Mouse (Mus musculus): ENCODE measurements around the gene Ccdc84. TPM values are rescaled to one million over a fixed set of nuclear protein-coding genes. Genes with fewer than 3 reads are reported as not detected.
A peak's percentile ranks its signal among the peaks of the same experiment; 100 is the strongest.

Gene Ccdc84
- total and polyA plus RNA-seq, 3 experiments, result 18.0 to 18.7 TPM; not detected in 1

DNA sequence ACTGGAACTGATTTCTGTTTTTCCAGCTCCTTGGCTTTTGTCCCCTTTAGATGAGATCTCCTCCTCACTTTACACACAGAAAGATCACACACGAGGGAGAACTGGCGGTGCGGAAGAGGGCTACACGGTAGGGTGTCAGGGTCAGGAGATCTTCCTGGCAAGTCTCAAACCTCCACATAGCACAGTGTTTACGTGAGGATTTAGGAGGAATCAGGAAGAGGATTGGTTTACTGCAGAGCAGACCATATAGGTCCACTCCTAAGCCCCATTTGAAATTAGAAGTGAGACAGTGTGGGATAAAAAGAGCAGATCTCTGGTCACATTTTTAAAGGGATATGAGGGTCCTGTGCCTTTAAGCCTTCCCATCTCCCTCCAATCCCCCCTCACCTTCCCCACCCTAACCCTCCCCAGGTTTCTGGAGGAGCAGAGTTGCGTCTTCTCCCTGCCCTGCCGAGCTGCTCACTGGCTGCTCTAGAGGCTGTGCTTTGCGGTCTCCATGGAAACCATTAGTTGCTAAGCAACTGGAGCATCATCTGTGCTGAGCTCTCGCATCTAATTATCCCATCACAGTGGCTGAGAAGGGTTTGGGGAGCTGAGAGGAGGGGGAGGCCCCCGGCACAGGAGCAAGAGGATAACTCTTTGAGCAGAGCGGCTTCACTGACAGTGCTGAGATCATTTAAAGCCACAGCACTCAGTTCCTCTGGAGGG lies 38.8 kb upstream of the Ccdc84 start:
- H3K4me3 ChIP-seq (ENCODE audit: control insufficient read depth in 1 of 2, insufficient read depth in 1 of 2, low read depth in 2 of 2, low read length in 2 of 2), result no peak overlapping the region
- no peak overlapping the region for H3K27ac ChIP-seq (ENCODE audit: control insufficient read depth, low read depth, low read length)
- TF ChIP-seq ZNF384 (IDR thresholded peaks at IDR 0.05; ENCODE audit: low read depth, low read length) (no peak), HCFC1 (IDR thresholded peaks at IDR 0.05; ENCODE audit: low read depth, low read length) (no peak), EP300 (IDR thresholded peaks at IDR 0.05; ENCODE audit: low read depth in 1 of 2, low read length in 2 of 2) (no peak), USF1 (IDR thresholded peaks at IDR 0.05; ENCODE audit: low read depth, low read length) (no peak), POLR2AphosphoS5 (IDR thresholded peaks at IDR 0.05; ENCODE audit: borderline replicate concordance, low read depth, low read length) (no peak), GABPA (IDR thresholded peaks at IDR 0.05; ENCODE audit: low read depth, low read length) (no peak), NELFE (IDR thresholded peaks at IDR 0.05; ENCODE audit: low read depth, low read length) (no peak), CTCF (IDR thresholded peaks at IDR 0.05 in 2 of 3, conservative IDR thresholded peaks at IDR 0.05 in 1 of 3; ENCODE audit: control insufficient read depth in 1 of 3, insufficient read depth in 1 of 3, low read depth in 2 of 3, low read length in 3 of 3, poor library complexity in 1 of 3, severe bottlenecking in 1 of 3) (no peak), ELF1 (IDR thresholded peaks at IDR 0.05; ENCODE audit: low read depth, low read length) (no peak), MAZ (IDR thresholded peaks at IDR 0.05; ENCODE audit: low read depth, low read length) (no peak), MAFK (IDR thresholded peaks at IDR 0.05; ENCODE audit: borderline replicate concordance, low read depth, low read length) (no peak), ZC3H11A (IDR thresholded peaks at IDR 0.05; ENCODE audit: low read depth, low read length) (no peak), MAX (IDR thresholded peaks at IDR 0.05; ENCODE audit: low read length) (no peak)
- peaks cover 7 to 14% of the 10 kb centered on the region in 2 experiments for H3K27me3 ChIP-seq (ENCODE audit: control insufficient read depth in 1 of 2, insufficient read depth in 2 of 2, low read length in 2 of 2)
- H3K36me3 ChIP-seq (ENCODE audit: control insufficient read depth in 1 of 2, insufficient read depth in 2 of 2, low read length in 2 of 2), result no peaks in the 10 kb centered on the region
- DNase-seq (ENCODE audit: low read depth, low spot score), result no peak
- no peak overlapping the region for H3K9ac ChIP-seq (ENCODE audit: control insufficient read depth, low read depth, low read length, poor library complexity, severe bottlenecking)
- no peaks in the 10 kb centered on the region for H3K9me3 ChIP-seq (replicated peaks; ENCODE audit: insufficient read depth, low read length)
- H3K4me1 ChIP-seq (ENCODE audit: control insufficient read depth in 1 of 2, insufficient read depth in 2 of 2, low read length in 2 of 2), result peaks cover 0 to 3% of the 10 kb centered on the region in 2 experiments; a peak in 1 of 4 replicates
- no peaks in the 10 kb centered on the region for H3K79me2 ChIP-seq (ENCODE audit: control insufficient read depth, insufficient read depth, low read length, poor library complexity)

DNA sequence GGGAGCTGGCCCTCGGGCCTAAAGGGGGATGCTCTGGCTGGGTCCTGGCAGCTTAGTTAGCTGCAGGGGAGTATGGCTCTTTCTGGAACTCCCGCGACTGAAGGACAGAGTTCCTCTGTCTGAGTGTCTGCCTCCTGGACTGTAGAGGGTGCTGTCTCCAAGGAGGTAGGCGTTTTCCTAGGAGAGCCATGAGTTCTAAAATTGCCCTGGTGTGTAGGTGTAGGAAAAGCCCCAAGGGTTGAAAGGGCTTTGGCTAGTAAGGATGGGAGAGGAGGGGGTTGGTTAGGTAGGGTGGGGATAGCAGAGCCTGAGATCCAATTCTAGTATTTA lies 36.5 kb upstream of the Ccdc84 start, which contains the start of gene Upk2:
Gene Upk2 (minus strand): TSS at position 86 of the 330 bp plus-strand sequence.
- Histone ChIP-seq H3K4me3 (ENCODE audit: control insufficient read depth in 1 of 2, insufficient read depth in 1 of 2, low read depth in 2 of 2, low read length in 2 of 2) (no peak within 1 kb of the TSS), H3K79me2 (ENCODE audit: control insufficient read depth, insufficient read depth, low read length, poor library complexity) (no peaks in the 10 kb centered on the region), H3K27me3 (ENCODE audit: control insufficient read depth in 1 of 2, insufficient read depth in 2 of 2, low read length in 2 of 2) (peaks cover 7 to 9% of the 10 kb centered on the region in 2 experiments), H3K4me1 (ENCODE audit: control insufficient read depth in 1 of 2, insufficient read depth in 2 of 2, low read length in 2 of 2) (peaks cover 0 to 3% of the 10 kb centered on the region in 2 experiments; a peak in 1 of 4 replicates), H3K9ac (ENCODE audit: control insufficient read depth, low read depth, low read length, poor library complexity, severe bottlenecking) (no peak within 1 kb of the TSS), H3K9me3 (replicated peaks; ENCODE audit: insufficient read depth, low read length) (no peaks in the 10 kb centered on the region), H3K27ac (ENCODE audit: control insufficient read depth, low read depth, low read length) (no peak within 1 kb of the TSS), H3K36me3 (ENCODE audit: control insufficient read depth in 1 of 2, insufficient read depth in 2 of 2, low read length in 2 of 2) (no peaks in the 10 kb centered on the region)
- DNase-seq (ENCODE audit: low read depth, low spot score), result no peak
- TF ChIP-seq CHD2 (IDR thresholded peaks at IDR 0.05; ENCODE audit: low read length) (no peak), GABPA (IDR thresholded peaks at IDR 0.05; ENCODE audit: low read depth, low read length) (no peak), CTCF (IDR thresholded peaks at IDR 0.05 in 2 of 3, conservative IDR thresholded peaks at IDR 0.05 in 1 of 3; ENCODE audit: control insufficient read depth in 1 of 3, insufficient read depth in 1 of 3, low read depth in 2 of 3, low read length in 3 of 3, poor library complexity in 1 of 3, severe bottlenecking in 1 of 3) (peak in 1 of 3 experiments; percentile 26; a peak in 2 of 6 replicates)
